Mouse (Mus musculus) testis, adult 2 months (tissue): ENCODE measurements at regions not wholly inside any gene's neighbourhood (a gene's known extent, or its start where the extent isn't known, plus 50 kb on each side); places are given as distances from the start of the nearest gene placed in this dataset.

ENCODE experiments used
- CTCF ChIP-seq: fragments of 200-500 bp; IDR thresholded peaks from 2 replicates; pipeline ENCODE4 v1.5.1; 2012; ENCODE audit warnings: low read depth, mild to moderate bottlenecking, inconsistent platforms, low read length, moderate library complexity; ENCODE audit not compliant: control insufficient read depth, insufficient read depth, insufficient replicate concordance
- POLR2A ChIP-seq: fragments of 200-500 bp; IDR thresholded peaks from 2 replicates; pipeline ENCODE4 v1.6.1; 2012; ENCODE audit warnings: low read depth, mild to moderate bottlenecking, inconsistent platforms, low read length, moderate library complexity; ENCODE audit not compliant: control insufficient read depth

GRCm38 (mm10) chr12:25379016-25379415 lies 282.1 kb upstream of the Id2 start:
- TF ChIP-seq CTCF = no peak
- TF ChIP-seq POLR2A = no peak
